Mouse (Mus musculus): ENCODE results near the gene Zic3.

Zic3 gene

GRCm38 (mm10) chrX:58022400-58022799, at the start of gene Zic3:
TSS of gene Zic3 (plus strand) at chrX:58022700.
- no peak for DNase-seq

GRCm38 (mm10) chrX:57982351-57982750, 40.1 kb upstream of the Zic3 start:
- no peak for DNase-seq

GRCm38 (mm10) chrX:57987455-57988109, 34.9 kb upstream of the Zic3 start:
- no peak for DNase-seq

GRCm38 (mm10) chrX:58013391-58013790, 9.1 kb upstream of the Zic3 start:
- DNase-seq: no peak

- no peak for DNase-seq
Observed at GRCm38 (mm10) chrX:58014093-58014492, 8.4 kb upstream of the Zic3 start.

- no peak for DNase-seq
Observed at GRCm38 (mm10) chrX:58014761-58015160, 7.7 kb upstream of the Zic3 start.

- DNase-seq: no peak
Observed at GRCm38 (mm10) chrX:58015336-58015945, 7.1 kb upstream of the Zic3 start.

GRCm38 (mm10) chrX:58018720-58019119, 3.8 kb upstream of the Zic3 start:
- no peak for DNase-seq

GRCm38 (mm10) chrX:58019257-58019953, 3.1 kb upstream of the Zic3 start:
- DNase-seq: peak; percentile 3

GRCm38 (mm10) chrX:58027631-58028030, 5.1 kb downstream of the Zic3 start:
- no peak for DNase-seq

GRCm38 (mm10) chrX:58028082-58028481, 5.6 kb downstream of the Zic3 start:
- no peak for DNase-seq

- no peak for DNase-seq
Observed at GRCm38 (mm10) chrX:58028858-58029257, 6.4 kb downstream of the Zic3 start.

- DNase-seq: no peak
Observed at GRCm38 (mm10) chrX:58030100-58030834, 7.8 kb downstream of the Zic3 start.

GRCm38 (mm10) chrX:58030835-58031670, 8.6 kb downstream of the Zic3 start:
- no peak for DNase-seq

- no peak for DNase-seq
Observed at GRCm38 (mm10) chrX:58031671-58032605, 9.4 kb downstream of the Zic3 start.

- DNase-seq: no peak
Observed at GRCm38 (mm10) chrX:58032622-58033021, 10.1 kb downstream of the Zic3 start.

- DNase-seq: no peak
Observed at GRCm38 (mm10) chrX:58033521-58033920, 11.0 kb downstream of the Zic3 start.

- no peak for DNase-seq
Observed at GRCm38 (mm10) chrX:58038061-58039007, 15.8 kb downstream of the Zic3 start.

- no peak for DNase-seq
Observed at GRCm38 (mm10) chrX:58039703-58040102, 17.2 kb downstream of the Zic3 start.

GRCm38 (mm10) chrX:58041865-58042264, 19.4 kb downstream of the Zic3 start:
- DNase-seq: no peak
